ENCODE assay signal across 13 mouse cellular contexts in genomic region chr9:32478087-32478486, GRCm38 (mm10).
DNase-seq lines count a peak whose midpoint lies in the region; ATAC-seq and TF ChIP-seq lines count a peak whose summit lies in the region.
"Had no signal": no experiment of that assay in that cellular context is flagged by ENCODE, and none has a peak within 500 bp of the region (broad histone marks: within the 10 kb centered on the region; RNA-seq: fewer than 3 reads in every experiment).

No protein-coding gene starts in this region.

- ATAC-seq in kidney, embryonic 14.5 days (ENCODE audit: low FRiP score, low TSS enrichment), result no peak
- peak; percentile 50; the same call in 1 of the 2 replicates for ATAC-seq in heart, embryonic 12.5 days (ENCODE audit: insufficient number of reproducible peaks, low FRiP score)
- ATAC-seq in granulocyte monocyte progenitor cell, adult 5-6 weeks (replicated peaks; ENCODE audit: poor library complexity, severe bottlenecking), result no peak
- ATAC-seq: liver, postnatal 0 days had no signal

- TF ChIP-seq RAD21 in MEL (IDR thresholded peaks at IDR 0.05; ENCODE audit: low read depth, low read length), result no peak

- H3K9ac ChIP-seq in kidney, embryonic 14.5 days (ENCODE audit: low read depth, low read length), result no peak overlapping the region
- no peak overlapping the region for H3K9ac ChIP-seq in MEL (ENCODE audit: control insufficient read depth, low read depth, low read length, poor library complexity, severe bottlenecking)
- H3K9ac ChIP-seq in heart, embryonic 12.5 days, result no peak overlapping the region
- H3K9ac ChIP-seq: heart, embryonic 15.5 days; liver, postnatal 0 days had no signal

- TF ChIP-seq CTCF in MEL (IDR thresholded peaks at IDR 0.05 in 2 of 3, conservative IDR thresholded peaks at IDR 0.05 in 1 of 3; ENCODE audit: control insufficient read depth in 1 of 3, insufficient read depth in 1 of 3, low read depth in 2 of 3, low read length in 3 of 3, poor library complexity in 1 of 3, severe bottlenecking in 1 of 3), result no peak

- no peak for TF ChIP-seq EP300 in MEL (IDR thresholded peaks at IDR 0.05; ENCODE audit: low read depth in 1 of 2, low read length in 2 of 2)

- H3K79me2 ChIP-seq in MEL (ENCODE audit: control insufficient read depth, insufficient read depth, low read length, poor library complexity), result peaks cover 2% of the 10 kb centered on the region; the same call in 1 of the 2 replicates

- DNase-seq in embryo, embryonic 11 days, result peak; percentile 31
- no peak for DNase-seq in embryo, embryonic 10 days (ENCODE audit: low spot score)
- peak; percentile 79 for DNase-seq in kidney, postnatal 10 days
- DNase-seq in MEL (ENCODE audit: low read depth, low spot score), result peak; percentile 22
- DNase-seq in cerebellum, postnatal 25 days, result no peak
- DNase-seq: cerebellum, adult 2 months; liver, postnatal 0 days; thymus, adult 18-20 months had no signal

- H3K4me3 ChIP-seq in kidney, embryonic 14.5 days (ENCODE audit: low read length), result no peak overlapping the region
- H3K4me3 ChIP-seq in MEL (ENCODE audit: control insufficient read depth in 1 of 2, insufficient read depth in 1 of 2, low read depth in 2 of 2, low read length in 2 of 2), result no peak overlapping the region
- H3K4me3 ChIP-seq in heart, embryonic 12.5 days, result no peak overlapping the region
- H3K4me3 ChIP-seq: heart, embryonic 15.5 days; myocyte had no signal

- no peak overlapping the region for H3K27ac ChIP-seq in kidney, embryonic 14.5 days (ENCODE audit: low read depth, low read length)
- H3K27ac ChIP-seq in MEL (ENCODE audit: control insufficient read depth, low read depth, low read length), result no peak overlapping the region
- peak overlapping the region; percentile 65 for H3K27ac ChIP-seq in heart, embryonic 12.5 days (ENCODE audit: poor library complexity, severe bottlenecking)
- H3K27ac ChIP-seq: heart, embryonic 15.5 days had no signal

- peaks cover 2% of the 10 kb centered on the region; the same call in 1 of the 2 replicates for H3K36me3 ChIP-seq in kidney, embryonic 14.5 days (ENCODE audit: control insufficient read depth, insufficient read depth, low read length)
- peaks cover 2 to 4% of the 10 kb centered on the region in 2 experiments; a peak in 3 of 4 replicates for H3K36me3 ChIP-seq in MEL (ENCODE audit: control insufficient read depth in 1 of 2, insufficient read depth in 2 of 2, low read length in 2 of 2)
- peaks cover 10% of the 10 kb centered on the region; the same call in 1 of the 2 replicates for H3K36me3 ChIP-seq in heart, embryonic 12.5 days
- H3K36me3 ChIP-seq: heart, embryonic 15.5 days had no signal

- no peak overlapping the region for H3K4me2 ChIP-seq in kidney, embryonic 14.5 days (replicated peaks; ENCODE audit: low read depth, low read length)
- H3K4me2 ChIP-seq in heart, embryonic 12.5 days, result no peak overlapping the region
- H3K4me2 ChIP-seq: heart, embryonic 15.5 days had no signal

- 52% methylated on average over 2 of the region's 2 CpGs for WGBS in kidney, embryonic 14.5 days
- WGBS in heart, embryonic 12.5 days, result 13% methylated on average over 2 of the region's 2 CpGs

- TF ChIP-seq POLR2A in MEL (IDR thresholded peaks at IDR 0.05; ENCODE audit: control insufficient read depth in 1 of 2, insufficient read depth in 1 of 2, low read depth in 1 of 2, low read length in 2 of 2, poor library complexity in 1 of 2), result no peak

- no peaks in the 10 kb centered on the region for H3K27me3 ChIP-seq in kidney, embryonic 14.5 days (ENCODE audit: control insufficient read depth, insufficient read depth, low read length)
- no peaks in the 10 kb centered on the region for H3K27me3 ChIP-seq in MEL (ENCODE audit: control insufficient read depth in 1 of 2, insufficient read depth in 2 of 2, low read length in 2 of 2)
- no peaks in the 10 kb centered on the region for H3K27me3 ChIP-seq in heart, embryonic 12.5 days (replicated peaks)
- H3K27me3 ChIP-seq: heart, embryonic 15.5 days had no signal

- no peaks in the 10 kb centered on the region for H3K9me3 ChIP-seq in kidney, embryonic 14.5 days (ENCODE audit: control insufficient read depth, low read length)
- H3K9me3 ChIP-seq in MEL (replicated peaks; ENCODE audit: insufficient read depth, low read length), result no peaks in the 10 kb centered on the region
- no peaks in the 10 kb centered on the region for H3K9me3 ChIP-seq in heart, embryonic 12.5 days (replicated peaks)
- H3K9me3 ChIP-seq: heart, embryonic 15.5 days had no signal

- peaks cover 4% of the 10 kb centered on the region; the same call in 1 of the 2 replicates for H3K4me1 ChIP-seq in kidney, embryonic 14.5 days (ENCODE audit: control insufficient read depth, insufficient read depth, low read length)
- H3K4me1 ChIP-seq in MEL (ENCODE audit: control insufficient read depth in 1 of 2, insufficient read depth in 2 of 2, low read length in 2 of 2), result peaks cover 2 to 7% of the 10 kb centered on the region in 2 experiments; a peak in 2 of 4 replicates
- H3K4me1 ChIP-seq in heart, embryonic 12.5 days (replicated peaks), result peaks cover 35% of the 10 kb centered on the region

TF ChIP-seq in MEL, 35 proteins besides CTCF, POLR2A, EP300 and RAD21:
- no peak for TF ChIP-seq USF2 (IDR thresholded peaks at IDR 0.05; ENCODE audit: borderline replicate concordance in 1 of 2, insufficient read depth in 1 of 2, low read depth in 1 of 2, low read length in 2 of 2)
- TF ChIP-seq TBP (IDR thresholded peaks at IDR 0.05; ENCODE audit: low read depth, low read length), result no peak
- no peak for TF ChIP-seq GATA1 (IDR thresholded peaks at IDR 0.05; ENCODE audit: low read depth, low read length)
- TF ChIP-seq KAT2A (conservative IDR thresholded peaks at IDR 0.05; ENCODE audit: low read depth, low read length), result no peak
- no peak for TF ChIP-seq TAL1 (IDR thresholded peaks at IDR 0.05; ENCODE audit: low read length)
- TF ChIP-seq MEF2A (IDR thresholded peaks at IDR 0.05; ENCODE audit: extremely low read depth, insufficient replicate concordance, low read depth, low read length, poor library complexity, severe bottlenecking), result no peak
- no peak for TF ChIP-seq NRF1 (IDR thresholded peaks at IDR 0.05; ENCODE audit: insufficient read depth, low read depth, low read length, poor library complexity, severe bottlenecking)
- no peak for TF ChIP-seq TCF12 (IDR thresholded peaks at IDR 0.05; ENCODE audit: low read depth, low read length)
- TF ChIP-seq MAZ (IDR thresholded peaks at IDR 0.05; ENCODE audit: low read depth, low read length), result no peak
- no peak for TF ChIP-seq MYC (IDR thresholded peaks at IDR 0.05; ENCODE audit: low read depth, low read length)
- no peak for TF ChIP-seq E2F4 (IDR thresholded peaks at IDR 0.05; ENCODE audit: borderline replicate concordance, low read depth, low read length)
- TF ChIP-seq MAX (IDR thresholded peaks at IDR 0.05; ENCODE audit: low read length), result no peak
- TF ChIP-seq NELFE (IDR thresholded peaks at IDR 0.05; ENCODE audit: low read depth, low read length), result no peak
- no peak for TF ChIP-seq ZC3H11A (IDR thresholded peaks at IDR 0.05; ENCODE audit: low read depth, low read length)
- TF ChIP-seq POLR2AphosphoS5 (IDR thresholded peaks at IDR 0.05; ENCODE audit: borderline replicate concordance, low read depth, low read length), result no peak
- TF ChIP-seq CHD2 (IDR thresholded peaks at IDR 0.05; ENCODE audit: low read length), result no peak
- no peak for TF ChIP-seq JUND (IDR thresholded peaks at IDR 0.05; ENCODE audit: low read depth, low read length)

Comparison
In these comparisons a context has a peak if more than half of its experiments do, and no peak if none do; other contexts are left out.
1. DNase-seq: peak in embryo, embryonic 11 days (single experiment), kidney, postnatal 10 days (single experiment) and MEL (single experiment); none in embryo, embryonic 10 days (single experiment) and cerebellum, postnatal 25 days (0 of 2).